Mouse (Mus musculus) megakaryocyte, embryonic 14.5 days (primary cell): Measurements from ENCODE around the gene Ltbp4. TPM values are rescaled to one million over a fixed set of nuclear protein-coding genes. Genes with fewer than 3 reads are reported as not detected.

Experiments
- H3K27me3 ChIP-seq: replicated peaks from 2 replicates; pipeline ENCODE3; 2012; ENCODE audit warnings: inconsistent platforms
- H3K36me3 ChIP-seq: replicated peaks from 2 replicates; pipeline ENCODE3; 2012; ENCODE audit warnings: low read length, inconsistent platforms, mixed read lengths
- H3K4me1 ChIP-seq: 2 replicates; pipeline ENCODE4 v1.6.1; 2012; ENCODE audit warnings: inconsistent platforms
- H3K4me3 ChIP-seq: replicated peaks from 2 replicates; pipeline ENCODE3; 2012; ENCODE audit warnings: moderate library complexity, mild to moderate bottlenecking, inconsistent platforms
- H3K9me3 ChIP-seq: 2 replicates; pipeline ENCODE4 v1.6.1; 2012; ENCODE audit warnings: inconsistent platforms
- FLI1 ChIP-seq: IDR thresholded peaks from 2 replicates; pipeline ENCODE4 v1.6.1; 2012; ENCODE audit warnings: low read length, inconsistent platforms, mixed read lengths
- GATA1 ChIP-seq: IDR thresholded peaks from 3 replicates; pipeline ENCODE4 v1.6.1; 2012; ENCODE audit warnings: mixed read lengths, low read length, inconsistent platforms, borderline replicate concordance
- polyA plus RNA-seq: library from polyadenylated mRNA; stranded (reverse); fragments of >175 nt; gene quantifications from 2 replicates; pipeline ENCODE4 v1.2.3, GENCODE M21; 2012; ENCODE audit warnings: low replicate concordance; ENCODE audit not compliant: insufficient read depth

Gene Ltbp4
- polyA plus RNA-seq, 1 experiment, result 0.28 TPM

- TF ChIP-seq GATA1 (no peak), FLI1 (no peak)
- Histone ChIP-seq H3K36me3 (no peaks in the 10 kb centered on the region), H3K4me1 (peaks cover 30% of the 10 kb centered on the region), H3K4me3 (no peak overlapping the region), H3K27me3 (peaks cover 92% of the 10 kb centered on the region), H3K9me3 (peaks cover 26% of the 10 kb centered on the region)
These were observed 31.6 kb upstream of the Ltbp4 start for GRCm38 (mm10) chr7:27369111-27369510.

- Histone ChIP-seq H3K27me3 (peaks cover 89% of the 10 kb centered on the region), H3K4me3 (no peak overlapping the region)
- TF ChIP-seq FLI1 (no peak), GATA1 (no peak)
These were observed 30.5 kb upstream of the Ltbp4 start for GRCm38 (mm10) chr7:27367976-27368375.

GRCm38 (mm10) chr7:27366082-27366844 is 28.8 kb upstream of the Ltbp4 start:
- Histone ChIP-seq H3K27me3 (peaks cover 75% of the 10 kb centered on the region), H3K36me3 (no peaks in the 10 kb centered on the region), H3K4me1 (peaks cover 38% of the 10 kb centered on the region), H3K9me3 (peaks cover 19% of the 10 kb centered on the region), H3K4me3 (no peak overlapping the region)
- TF ChIP-seq GATA1 (no peak), FLI1 (no peak)

More at GRCm38 (mm10) chr7:27367976-27368375, 30.5 kb upstream of the Ltbp4 start:
- H3K4me1 ChIP-seq, result peaks cover 36% of the 10 kb centered on the region
- peaks cover 20% of the 10 kb centered on the region for H3K9me3 ChIP-seq
- H3K36me3 ChIP-seq, result no peaks in the 10 kb centered on the region

GRCm38 (mm10) chr7:27364379-27364778 is 26.9 kb upstream of the Ltbp4 start:
- H3K4me1 ChIP-seq, result peaks cover 51% of the 10 kb centered on the region
- H3K4me3 ChIP-seq, result peak overlapping the region; percentile 72
- no peak for TF ChIP-seq GATA1
- no peak for TF ChIP-seq FLI1
- H3K36me3 ChIP-seq, result no peaks in the 10 kb centered on the region
- peaks cover 5% of the 10 kb centered on the region for H3K9me3 ChIP-seq
- peaks cover 60% of the 10 kb centered on the region for H3K27me3 ChIP-seq

GRCm38 (mm10) chr7:27361283-27361946 is 23.9 kb upstream of the Ltbp4 start:
- peak overlapping the region; percentile 92 for H3K4me3 ChIP-seq
- peaks cover 3% of the 10 kb centered on the region; the same call in 1 of the 2 replicates for H3K9me3 ChIP-seq
- H3K36me3 ChIP-seq, result no peaks in the 10 kb centered on the region
- H3K4me1 ChIP-seq, result peaks cover 62% of the 10 kb centered on the region
- TF ChIP-seq GATA1 (no peak), FLI1 (no peak)
- H3K27me3 ChIP-seq, result peaks cover 32% of the 10 kb centered on the region

GRCm38 (mm10) chr7:27360749-27361148 is 23.3 kb upstream of the Ltbp4 start:
- Histone ChIP-seq H3K36me3 (no peaks in the 10 kb centered on the region), H3K4me3 (peak overlapping the region; percentile 92), H3K27me3 (peaks cover 26% of the 10 kb centered on the region), H3K9me3 (peaks cover 3% of the 10 kb centered on the region; the same call in 1 of the 2 replicates), H3K4me1 (peaks cover 62% of the 10 kb centered on the region)
- TF ChIP-seq FLI1 (no peak), GATA1 (no peak)

- peaks cover 68% of the 10 kb centered on the region for H3K4me1 ChIP-seq
- no peak for TF ChIP-seq FLI1
- TF ChIP-seq GATA1, result no peak
- peaks cover 17% of the 10 kb centered on the region for H3K27me3 ChIP-seq
These were observed 22.3 kb upstream of the Ltbp4 start for GRCm38 (mm10) chr7:27359706-27360358.

GRCm38 (mm10) chr7:27359162-27359561 is 21.7 kb upstream of the Ltbp4 start:
- peaks cover 1% of the 10 kb centered on the region for H3K36me3 ChIP-seq
- TF ChIP-seq FLI1, result no peak
- TF ChIP-seq GATA1, result no peak
- peaks cover 68% of the 10 kb centered on the region for H3K4me1 ChIP-seq
- H3K4me3 ChIP-seq, result no peak overlapping the region
- peaks cover 11% of the 10 kb centered on the region for H3K27me3 ChIP-seq
- H3K9me3 ChIP-seq, result peaks cover 3% of the 10 kb centered on the region; the same call in 1 of the 2 replicates

More at GRCm38 (mm10) chr7:27359706-27360358, 22.3 kb upstream of the Ltbp4 start:
- Histone ChIP-seq H3K4me3 (peak overlapping the region; percentile 62), H3K36me3 (no peaks in the 10 kb centered on the region), H3K9me3 (peaks cover 3% of the 10 kb centered on the region; the same call in 1 of the 2 replicates)

- peaks cover 4% of the 10 kb centered on the region for H3K27me3 ChIP-seq
These were observed 20.1 kb upstream of the Ltbp4 start for GRCm38 (mm10) chr7:27357595-27357978.

More at GRCm38 (mm10) chr7:27357595-27357978, 20.1 kb upstream of the Ltbp4 start:
- Histone ChIP-seq H3K4me3 (peak overlapping the region; percentile 98), H3K4me1 (peaks cover 63% of the 10 kb centered on the region), H3K36me3 (peaks cover 15% of the 10 kb centered on the region), H3K9me3 (peaks cover 3% of the 10 kb centered on the region; the same call in 1 of the 2 replicates)
- no peak for TF ChIP-seq GATA1
- TF ChIP-seq FLI1, result no peak
